Mouse (Mus musculus) erythroblast, adult 5-6 weeks (primary cell): ENCODE measurements around the gene Pprc1. TPM values are rescaled to one million over a fixed set of nuclear protein-coding genes. Genes with fewer than 3 reads are reported as not detected.

ENCODE experiments used
- ATAC-seq: replicated peaks from 2 replicates; pipeline ENCODE4 v1.8.0; 2016; ENCODE audit warnings: moderate number of reproducible peaks, mild to moderate bottlenecking, moderate TSS enrichment, inconsistent platforms; ENCODE audit not compliant: poor library complexity, low FRiP score, severe bottlenecking
- total RNA-seq, 2 experiments: library from RNA; stranded (forward) in 1 of 2; stranded (reverse) in 1 of 2; fragments of 150-400 nt in 1 of 2; fragments of 200-764, 138-1000 nt in 1 of 2; gene quantifications; 2 replicates each; pipeline versions ENCODE4 v1.2.3 to v1.2.4; 2015 to 2017; ENCODE audit warnings: low replicate concordance in 2 of 2

Gene Pprc1
- total RNA-seq, 2 experiments from 2014 or later, result 11.7 to 19.6 TPM

DNA sequence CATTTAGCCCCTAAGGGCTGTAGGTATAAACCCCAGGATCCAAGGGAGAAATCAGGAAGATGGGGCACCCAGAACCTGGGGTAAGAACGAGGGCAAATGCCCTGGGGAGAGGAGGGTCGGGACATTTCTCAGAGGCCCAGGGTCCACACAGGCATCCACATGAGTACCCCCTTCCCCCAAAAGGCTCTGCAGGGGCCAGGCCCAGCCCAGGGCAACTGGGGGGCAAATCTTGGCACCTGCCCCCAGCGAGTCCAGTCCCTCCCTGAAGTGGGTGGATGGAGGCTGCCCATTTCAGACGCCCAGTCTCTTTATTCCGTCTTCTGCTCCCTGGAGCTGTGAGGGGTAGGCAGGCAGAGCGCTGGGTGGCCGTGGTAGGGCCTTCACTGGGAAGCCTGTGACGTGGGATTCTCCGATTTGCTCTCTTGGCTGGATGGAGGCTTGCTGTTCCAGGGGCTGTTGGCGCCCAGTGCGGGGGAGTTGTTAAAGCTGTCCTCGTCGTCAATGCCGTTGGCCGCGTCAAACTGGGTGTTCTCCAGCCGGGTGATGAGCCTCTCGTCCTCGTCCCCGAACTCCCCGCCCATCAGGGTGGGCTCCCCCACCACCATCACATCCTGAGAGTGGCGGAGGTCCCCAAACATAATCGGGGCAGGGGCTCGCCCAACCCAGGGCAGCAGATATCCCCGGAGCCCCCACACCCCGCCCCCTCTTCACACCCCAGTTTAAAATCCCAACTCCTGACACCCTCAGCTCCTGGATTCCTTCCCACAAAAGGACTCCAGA is 11.8 kb upstream of the Pprc1 start:
- no peak for ATAC-seq

DNA sequence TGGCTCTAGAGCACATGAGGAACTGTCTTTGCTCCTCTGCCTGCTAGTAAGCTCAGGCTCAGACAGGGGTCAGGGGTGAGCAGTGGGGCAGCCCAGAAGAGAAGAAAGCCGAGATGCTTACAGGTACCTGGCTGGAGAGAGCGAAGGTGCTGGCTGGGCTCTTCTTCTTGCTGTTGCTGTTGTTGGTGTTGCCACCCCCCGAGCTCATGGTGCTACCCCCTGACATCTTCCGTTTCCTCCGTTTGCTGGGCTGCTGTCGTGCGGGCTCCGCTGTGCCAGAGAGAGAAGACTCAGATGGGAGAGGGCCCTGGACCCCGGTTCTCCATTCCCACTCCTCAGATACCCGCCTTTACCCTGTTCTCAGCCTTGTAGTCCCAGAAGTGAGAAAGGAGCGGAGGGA is 10.8 kb upstream of the Pprc1 start:
- no peak for ATAC-seq

DNA sequence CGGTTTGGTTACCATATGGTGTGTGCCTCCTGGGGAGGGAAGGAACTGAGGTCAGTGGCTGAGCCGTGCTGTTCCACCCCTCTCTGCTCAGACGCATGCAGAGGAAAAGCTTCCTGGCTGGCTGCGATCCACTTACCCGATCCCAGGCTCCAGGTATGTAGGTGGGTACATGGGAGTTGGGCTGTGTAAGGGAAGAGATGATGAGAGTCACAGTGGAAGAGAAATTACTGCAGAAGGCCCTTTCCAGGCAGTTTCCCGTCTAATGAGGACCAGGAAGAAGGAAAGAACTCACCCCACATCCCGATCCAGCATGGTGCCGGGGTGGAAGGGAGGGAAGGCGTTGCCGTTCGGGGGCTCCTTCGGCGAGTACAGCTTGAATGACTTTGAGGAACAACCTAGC is 8.7 kb upstream of the Pprc1 start:
- ATAC-seq, result no peak

DNA sequence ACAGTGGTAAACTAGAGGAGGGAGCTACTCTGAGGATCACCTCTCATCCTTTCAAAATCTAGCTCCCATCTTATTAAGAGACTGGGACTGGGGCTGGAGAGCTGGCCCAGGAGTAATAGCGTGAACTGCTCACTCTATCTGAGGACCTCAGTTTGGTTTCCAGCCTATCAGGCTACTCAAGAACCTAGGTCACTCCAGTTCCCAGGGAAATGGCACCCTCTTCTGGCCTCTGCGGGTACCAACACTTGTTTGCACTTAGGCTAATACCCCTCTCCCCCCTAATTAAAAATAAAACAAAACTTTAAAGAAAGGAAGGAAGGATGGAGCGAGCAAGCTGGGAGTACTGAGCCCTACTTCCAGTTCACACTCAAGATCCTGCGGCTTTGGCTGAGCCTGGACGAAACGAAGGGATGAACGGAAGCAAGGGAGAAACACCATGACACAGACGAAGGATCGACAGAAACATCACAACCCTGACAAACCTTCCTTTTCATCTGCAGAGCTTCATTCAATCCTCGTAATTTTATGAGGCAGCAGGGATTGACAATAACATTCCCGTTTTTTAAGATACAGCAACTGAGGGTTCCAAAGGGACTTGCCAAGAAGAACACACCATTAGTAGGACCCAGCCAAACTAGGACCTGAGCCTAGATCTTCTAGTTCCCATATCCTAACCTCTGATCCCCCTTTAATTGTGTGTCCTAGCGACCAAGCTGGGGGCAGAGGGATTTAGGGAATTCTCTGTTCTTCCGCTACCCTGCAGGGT is 8.0 kb upstream of the Pprc1 start:
- ATAC-seq, result no peak

DNA sequence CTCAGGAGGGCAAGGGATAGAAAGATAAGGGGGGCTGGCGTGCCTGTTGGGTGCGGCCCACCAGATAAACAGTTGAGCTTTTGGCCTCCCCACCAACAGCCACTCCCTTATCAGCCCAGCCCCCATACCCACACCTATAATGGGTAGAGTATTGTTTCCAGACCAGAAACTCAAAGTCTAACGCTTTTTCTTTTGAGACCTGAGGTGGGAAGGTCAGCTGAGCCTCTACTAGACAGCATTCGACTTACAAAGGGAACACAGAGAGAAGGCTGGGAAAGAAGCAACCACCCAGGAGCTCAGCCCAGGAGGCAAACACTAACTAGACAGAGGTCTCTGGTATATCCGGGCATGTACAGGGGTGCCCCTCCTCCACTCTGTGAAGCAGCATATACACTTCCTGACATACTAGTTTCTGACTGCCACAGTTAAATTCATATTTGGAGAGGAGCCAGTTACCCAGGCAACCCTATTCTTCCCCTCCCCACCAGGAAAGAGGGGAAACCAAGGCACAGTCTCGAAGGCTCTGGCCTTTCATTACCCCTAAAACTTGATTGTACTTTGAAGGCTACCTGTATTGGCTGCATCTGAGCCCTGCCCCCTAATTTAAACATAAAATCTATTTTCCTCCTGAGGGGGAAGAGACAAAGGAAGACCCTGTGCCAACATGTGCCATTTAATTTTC is 7.3 kb upstream of the Pprc1 start:
- ATAC-seq, result no peak; the same call in 1 of the 2 replicates

DNA sequence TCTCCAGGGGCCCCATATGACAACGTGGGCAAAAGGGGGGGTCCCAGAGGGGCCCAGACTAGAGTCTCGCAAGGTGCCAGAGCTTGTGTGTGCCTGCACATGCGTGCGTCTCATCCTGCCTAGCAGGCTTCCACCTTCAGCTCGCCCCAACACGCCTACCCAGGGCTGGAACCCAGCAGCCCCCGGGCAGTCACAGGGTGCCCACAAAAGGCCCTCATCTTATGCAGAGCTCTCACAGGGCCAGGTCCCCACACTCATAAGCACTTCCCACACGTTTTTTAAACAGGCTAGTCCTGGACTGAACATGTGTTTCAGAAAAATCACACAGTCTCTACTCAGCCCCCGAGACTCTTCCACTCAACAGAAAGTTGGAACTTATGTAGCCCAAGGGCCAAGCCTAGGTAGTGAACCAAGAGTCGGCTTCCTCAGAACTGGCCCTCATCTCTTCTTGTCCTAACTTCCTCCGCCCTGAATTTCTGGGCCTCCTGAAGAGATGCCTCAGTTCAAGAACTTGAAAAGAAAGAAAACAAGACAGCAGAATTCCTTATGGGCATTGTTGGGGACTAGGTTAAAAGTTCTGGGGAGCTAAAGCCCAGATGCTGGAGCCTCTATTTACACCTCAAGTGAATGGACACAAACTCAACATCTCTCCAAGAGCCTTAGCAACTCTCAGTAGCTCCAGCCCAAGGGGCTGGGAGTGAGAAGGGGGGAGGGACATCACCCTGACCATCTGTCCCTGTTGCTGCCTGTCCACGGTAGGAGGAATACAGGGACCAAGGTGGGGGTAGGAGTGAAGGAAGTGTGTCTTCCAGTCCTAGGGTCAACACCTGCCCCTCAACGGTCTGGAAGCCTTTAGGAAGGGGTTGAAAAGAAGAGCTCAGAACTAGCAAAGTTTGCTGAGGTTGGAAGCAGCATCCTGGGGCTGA is 6.5 kb upstream of the Pprc1 start:
- 0 out of 2 replicates have a peak, but pooled peaks have one; percentile 37 for ATAC-seq

DNA sequence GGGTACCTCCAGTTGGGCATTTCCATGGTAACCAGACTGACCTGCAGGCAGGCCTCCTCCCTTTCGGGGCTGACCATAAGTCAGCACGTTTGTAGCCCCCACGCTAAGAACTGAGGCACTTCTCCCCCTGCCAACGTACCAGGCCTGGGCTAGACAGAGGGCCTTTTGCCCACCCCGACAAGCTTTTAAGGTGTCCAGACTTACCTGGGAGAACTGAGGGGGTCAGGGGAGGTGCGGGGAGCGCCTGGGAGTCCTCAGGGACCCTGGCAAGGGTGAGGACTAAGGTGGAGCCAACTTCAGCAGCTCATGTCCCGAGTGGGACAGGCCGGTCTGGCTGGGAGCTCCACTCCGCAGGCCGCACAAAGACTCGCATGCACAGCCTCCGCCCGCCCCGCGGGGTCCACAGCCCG is 5.8 kb upstream of the Pprc1 start:
- no peak for ATAC-seq

DNA sequence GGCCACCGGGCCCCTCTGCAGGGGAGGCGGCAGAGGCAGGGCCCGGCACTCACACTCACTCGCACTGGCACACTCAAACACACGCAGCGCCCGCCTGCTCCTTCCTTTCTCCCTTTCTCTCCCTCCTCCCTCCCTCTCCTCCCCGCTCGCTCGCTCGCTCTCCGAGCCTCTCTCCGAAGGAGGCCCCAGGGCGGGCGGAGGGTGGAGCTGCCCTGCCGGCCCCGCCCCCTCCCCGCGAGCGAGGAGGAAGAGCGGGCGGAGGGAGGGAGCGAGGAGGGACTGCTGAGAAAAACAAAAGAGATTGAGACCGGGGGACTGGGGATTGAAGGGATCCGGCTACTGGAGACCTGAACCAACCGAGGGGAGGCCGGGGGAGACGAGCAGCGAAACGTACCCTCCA is 5.2 kb upstream of the Pprc1 start:
- ATAC-seq, result peak; percentile 81

DNA sequence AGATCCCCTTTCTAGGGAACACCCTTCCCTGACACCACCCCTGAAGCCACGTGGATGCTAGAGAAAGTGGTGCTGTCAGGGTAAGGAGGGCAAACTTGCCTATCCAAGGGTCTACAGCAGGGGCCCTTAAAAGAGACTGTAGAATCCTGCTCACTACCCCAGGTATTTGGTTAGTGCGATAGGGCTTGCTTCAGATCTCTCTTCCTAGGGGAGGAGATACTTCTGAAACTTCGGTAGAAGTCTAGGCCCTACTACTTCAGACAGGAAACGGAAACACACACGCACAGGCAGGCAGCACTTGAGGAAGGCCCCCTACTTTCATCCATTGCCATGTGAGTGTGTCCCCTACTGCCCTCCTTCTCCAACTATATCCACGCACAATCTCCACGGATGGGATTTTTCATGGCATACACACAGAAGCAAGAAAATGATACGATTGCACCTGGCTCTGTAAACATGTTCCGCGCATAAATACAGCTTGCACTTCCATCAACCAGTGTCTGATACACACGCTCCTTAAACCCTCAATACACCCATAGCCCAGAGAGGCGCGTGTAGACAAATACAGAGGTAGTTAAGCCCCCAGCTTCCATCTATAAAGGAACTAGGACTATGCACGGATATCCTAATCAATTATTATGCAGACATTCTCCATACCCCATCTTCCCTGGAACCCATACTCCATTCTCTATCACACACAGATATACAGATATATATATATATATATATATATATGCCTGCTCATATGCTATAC is 4.4 kb upstream of the Pprc1 start:
- no peak for ATAC-seq

DNA sequence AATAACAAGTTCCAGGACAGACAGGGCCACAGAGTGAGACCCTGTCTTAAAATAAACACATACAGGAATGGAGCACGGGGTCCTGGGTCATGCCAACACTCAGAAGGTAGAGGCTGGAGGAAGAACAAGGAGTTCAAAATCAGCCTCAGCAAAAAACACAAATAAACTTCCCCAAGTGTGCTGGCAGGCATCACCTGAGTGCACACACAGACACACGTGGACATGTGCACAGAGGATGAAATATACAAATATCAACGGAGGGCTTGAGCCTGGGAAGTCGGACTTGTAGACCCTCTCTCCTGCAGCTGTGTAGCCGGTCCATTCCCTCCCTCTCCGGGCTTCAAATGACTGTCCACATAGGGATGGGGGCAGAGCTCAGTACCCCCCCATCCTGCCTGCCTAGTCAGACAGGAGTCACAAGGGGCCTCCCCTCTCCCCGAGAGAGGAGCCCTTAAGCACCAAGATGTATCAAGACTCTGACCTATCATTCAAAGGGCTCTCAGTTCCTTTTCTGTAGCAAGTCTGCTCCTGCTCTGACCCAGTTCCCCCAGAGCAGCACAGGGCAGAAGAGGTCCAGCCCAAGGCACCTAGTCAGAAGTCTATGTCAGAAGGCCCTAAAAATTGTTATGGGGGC is 3.3 kb upstream of the Pprc1 start:
- no peak for ATAC-seq

DNA sequence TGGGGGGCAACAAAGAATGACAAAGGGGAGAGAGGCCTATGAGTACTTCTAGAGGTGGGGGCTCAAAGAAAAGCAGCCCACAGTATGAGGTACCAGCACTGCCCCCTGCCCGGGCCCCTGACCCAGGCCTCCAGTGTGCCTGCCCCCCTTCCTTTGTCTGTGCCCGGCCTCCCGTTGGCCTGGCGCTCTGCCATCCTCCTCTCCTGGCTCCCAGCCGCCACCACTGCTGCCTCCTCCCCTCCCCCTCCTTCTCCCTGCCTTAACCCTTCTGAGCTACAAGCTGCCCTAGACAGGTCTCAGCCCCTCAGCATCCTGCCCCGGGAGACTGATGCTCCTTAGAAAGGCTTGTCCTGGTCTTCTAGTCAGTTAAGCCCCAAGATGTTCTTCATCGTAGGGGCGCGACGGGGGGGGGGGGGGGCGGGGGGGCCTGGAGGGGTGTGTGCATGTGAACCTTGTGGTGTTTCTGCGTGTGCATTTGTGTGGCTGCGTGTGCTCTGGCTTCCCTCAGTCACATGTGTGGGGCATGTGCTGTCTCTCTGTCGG is 2.7 kb upstream of the Pprc1 start:
- ATAC-seq, result no peak

DNA sequence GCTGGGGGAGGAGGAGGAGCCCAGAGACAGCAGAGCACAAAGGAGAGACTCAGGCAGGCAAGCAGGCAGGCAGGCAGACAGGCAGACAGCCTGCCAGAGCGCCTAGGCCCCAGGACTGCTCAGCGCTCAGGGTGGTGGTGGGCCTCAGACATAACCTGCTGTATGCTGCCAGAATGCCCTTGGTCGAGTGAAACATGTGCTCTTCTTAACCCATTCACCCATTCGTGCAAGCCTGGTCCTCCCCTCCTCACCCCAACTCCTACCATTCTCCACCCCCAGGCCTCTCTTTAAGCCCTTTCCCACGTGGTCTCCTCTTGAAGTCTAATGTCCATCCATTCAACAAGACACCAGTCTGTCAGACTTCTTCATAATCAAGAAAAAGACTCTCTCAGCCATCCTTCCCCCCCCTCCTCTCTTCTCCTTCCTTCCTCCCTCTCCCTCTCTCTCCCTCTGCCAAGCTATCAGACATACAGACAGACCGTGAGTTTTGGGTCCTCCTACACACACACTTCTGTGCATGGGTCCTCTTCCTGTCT is 2.1 kb upstream of the Pprc1 start:
- no peak for ATAC-seq

DNA sequence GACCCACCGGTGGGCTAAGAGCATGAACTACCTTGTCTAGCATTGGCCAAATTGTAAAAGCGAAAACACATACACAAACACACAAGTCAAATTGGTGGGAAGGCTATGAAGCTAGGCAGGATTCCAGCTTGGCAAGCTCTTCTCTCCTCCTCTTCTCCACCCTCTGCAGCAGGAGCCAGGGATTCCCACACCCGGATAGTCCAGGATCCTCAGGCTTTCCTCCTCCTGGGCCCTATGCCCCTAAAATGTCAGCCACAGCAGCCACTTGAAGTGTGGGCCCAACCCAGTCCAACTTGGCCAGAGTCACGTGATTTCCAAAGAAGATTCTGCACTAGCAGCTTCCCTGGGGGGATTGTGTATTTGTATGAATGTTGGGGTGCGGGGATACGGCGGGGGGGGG is 1.3 kb upstream of the Pprc1 start:
- no peak for ATAC-seq

DNA sequence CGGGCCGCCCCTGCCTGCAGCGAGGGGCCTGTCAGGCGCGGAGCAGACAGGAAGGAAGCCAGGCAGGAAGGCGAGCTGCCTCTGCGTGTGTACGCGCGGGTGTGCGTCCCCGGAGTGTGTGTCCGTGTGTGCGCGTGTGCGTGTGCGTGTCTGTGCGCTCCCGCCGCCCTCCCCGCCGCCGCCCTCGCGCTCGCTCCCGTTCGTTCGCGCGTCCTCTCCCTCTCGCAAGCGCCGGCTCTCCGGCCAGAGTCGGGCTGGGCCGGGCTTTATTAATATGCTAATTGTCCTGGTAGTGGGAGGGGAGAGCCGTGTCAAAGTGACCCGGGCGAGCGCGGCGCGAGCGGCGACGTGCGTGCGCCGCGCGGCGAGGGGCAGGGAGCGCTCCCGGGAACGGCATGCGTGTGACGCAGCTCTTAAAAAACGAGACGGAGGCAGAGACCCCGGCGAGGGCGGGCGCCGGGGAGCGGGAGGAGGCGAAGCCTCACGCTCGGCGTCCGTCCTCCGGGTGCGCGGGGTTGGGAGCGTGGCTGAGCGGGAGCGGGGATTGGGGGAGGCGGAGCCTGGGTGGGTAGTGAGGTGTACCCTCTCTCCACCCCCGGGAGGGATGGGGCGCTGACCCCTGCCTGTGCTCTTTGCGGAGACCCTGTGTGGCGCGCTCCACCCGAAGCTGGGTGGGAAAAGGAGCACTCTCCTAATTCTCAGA is 458 bp downstream of the Pprc1 start, which contains the start of gene Ldb1:
Ldb1 (minus strand) TSS at position 222 of the 703 bp plus-strand sequence.
- ATAC-seq, result 0 out of 2 replicates have a peak, but pooled peaks have one; percentile 24

DNA sequence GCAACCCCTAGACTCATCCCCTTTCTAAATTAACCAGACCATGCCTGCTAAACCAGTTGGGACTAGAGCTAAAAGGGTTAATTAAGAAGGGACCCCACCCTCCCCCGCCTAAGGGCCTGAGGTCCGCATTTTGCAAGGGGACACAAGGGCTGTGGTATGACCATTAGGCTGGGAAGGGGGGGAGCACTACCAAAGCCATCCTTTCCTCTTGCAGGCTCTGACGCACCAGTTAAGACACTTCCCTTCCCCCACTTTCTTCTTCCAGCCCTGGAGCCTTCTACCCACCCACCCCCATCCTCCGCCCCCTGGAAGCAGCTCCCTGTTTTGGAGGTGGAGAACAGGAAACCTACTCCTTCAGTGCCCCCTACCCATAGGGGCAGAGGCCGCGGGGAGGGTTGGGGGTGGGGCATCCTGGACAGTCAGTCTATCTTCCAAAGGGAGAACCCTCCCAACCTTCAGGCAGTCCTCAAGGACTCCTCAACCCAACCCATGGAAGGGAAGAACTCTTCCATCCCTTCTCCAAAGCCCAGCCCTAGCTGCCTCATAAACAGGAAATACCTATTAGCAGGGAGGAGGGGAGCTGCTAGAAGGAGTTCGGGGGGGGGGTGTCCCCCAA is 1.1 kb downstream of the Pprc1 start:
- ATAC-seq, result no peak

DNA sequence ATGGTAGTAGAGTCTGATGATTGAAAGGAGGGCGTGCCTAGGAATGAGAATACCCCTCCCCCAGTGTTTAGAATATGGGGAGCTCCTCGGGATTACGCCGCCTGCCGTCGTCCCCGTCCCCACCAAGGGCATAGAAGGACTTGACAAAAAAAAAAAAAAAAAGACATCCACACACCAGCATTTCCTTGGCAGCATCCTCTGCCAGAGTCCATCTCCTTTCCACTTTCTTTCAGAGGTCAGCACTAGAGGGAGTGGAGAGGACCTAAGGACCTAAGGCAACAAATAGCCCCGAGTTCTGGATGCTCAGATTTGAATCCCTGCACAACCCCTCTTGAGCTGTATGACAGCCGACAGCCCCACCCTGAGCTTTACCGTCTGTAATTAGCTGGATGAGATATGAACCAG is 1.9 kb downstream of the Pprc1 start:
- ATAC-seq, result no peak

DNA sequence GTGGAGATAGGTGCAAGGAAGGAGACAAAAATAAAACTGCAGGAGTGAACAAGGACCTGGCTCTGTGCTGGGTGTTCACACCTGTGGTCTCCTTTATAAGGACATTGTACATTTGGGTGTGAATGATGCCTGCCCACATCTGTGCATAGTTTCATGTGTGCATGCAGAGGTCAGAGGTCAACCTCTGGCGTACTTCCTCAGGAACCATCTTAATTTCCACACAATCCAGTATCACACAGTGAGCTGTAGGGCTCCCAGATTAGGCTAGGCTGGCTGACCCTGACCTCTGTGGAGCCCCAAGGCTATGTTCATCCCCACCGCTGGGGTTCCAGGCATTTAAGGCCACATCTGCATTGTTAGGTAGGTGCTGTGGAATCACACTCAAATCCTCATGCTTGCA is 2.7 kb downstream of the Pprc1 start:
- no peak for ATAC-seq
